Mouse (Mus musculus) forebrain, embryonic 10.5 days (tissue): ENCODE measurements around the gene 1700015G11Rik. TPM values are rescaled to one million over a fixed set of nuclear protein-coding genes. Genes with fewer than 3 reads are reported as not detected.

Source experiments
- DNase-seq: peaks from one replicate; pipeline ENCODE4 v3.0.0-alpha.2; 2017; ENCODE audit warnings: low spot score; ENCODE audit errors: extremely low spot score
- H3K27ac ChIP-seq: fragments of 300-500 bp; sonication (generic); 2 replicates; pipeline ENCODE4 v1.5.1; 2016; ENCODE audit warnings: mild to moderate bottlenecking
- H3K27me3 ChIP-seq: fragments of 300-500 bp; sonication (generic); 2 replicates; pipeline ENCODE4 v1.6.1; 2016; ENCODE audit warnings: mild to moderate bottlenecking; ENCODE audit not compliant: poor library complexity, severe bottlenecking
- H3K36me3 ChIP-seq: fragments of 300-500 bp; sonication (generic); replicated peaks from 2 replicates; pipeline ENCODE4 v1.6.1; 2016; ENCODE audit warnings: mild to moderate bottlenecking, moderate library complexity
- H3K4me1 ChIP-seq: fragments of 300-500 bp; sonication (generic); 2 replicates; pipeline ENCODE4 v1.6.1; 2016
- H3K4me3 ChIP-seq: fragments of 300-500 bp; sonication (generic); 2 replicates; pipeline ENCODE4 v1.5.1; 2016; ENCODE audit warnings: mild to moderate bottlenecking, moderate library complexity
- H3K9me3 ChIP-seq: fragments of 300-500 bp; sonication (generic); 2 replicates; pipeline ENCODE4 v1.6.1; 2016; ENCODE audit warnings: mild to moderate bottlenecking, moderate library complexity
- WGBS: fragments of 180-500 bp; shearing (Covaris S2); methylation state at CpG from one replicate; pipeline ENCODE4 v1.1.7; 2016; 5-methylcytosine and 5-hydroxymethylcytosine counted together
- polyA plus RNA-seq: library from polyadenylated mRNA; unstranded; fragments of >200 nt; fragmentation: Nextera tagmentation; extraction: Ambion mirVana; gene quantifications from 2 replicates; pipeline ENCODE4 v1.2.1, GENCODE M21; 2016

Gene 1700015G11Rik
- not detected in 2 replicates for polyA plus RNA-seq

DNA sequence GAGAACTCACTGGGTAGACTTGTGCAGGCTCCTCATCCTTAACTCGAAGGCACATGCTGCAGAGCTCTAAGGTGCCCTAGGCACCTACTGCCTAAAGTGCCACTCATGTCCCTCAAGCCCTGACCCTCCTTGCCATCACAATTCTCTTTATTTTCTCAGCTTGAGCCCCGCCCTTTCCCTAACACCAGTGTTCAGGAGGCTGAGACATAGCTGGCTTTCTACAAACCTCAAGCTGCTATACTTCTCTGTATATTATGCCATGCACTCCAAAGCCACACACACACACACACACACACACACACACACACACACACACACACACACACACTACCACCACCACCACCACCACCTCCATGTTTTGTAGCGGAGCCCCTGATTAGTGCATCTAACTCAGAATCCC lies at the start of gene 1700015G11Rik:
1700015G11Rik (minus strand) TSS at position 101 of the 400 bp plus-strand sequence.
- no peak for DNase-seq
- Histone ChIP-seq H3K9me3 (no peaks in the 10 kb centered on the region), H3K36me3 (no peaks in the 10 kb centered on the region), H3K27me3 (no peaks in the 10 kb centered on the region), H3K27ac (no peak within 1 kb of the TSS), H3K4me1 (no peaks in the 10 kb centered on the region), H3K4me3 (no peak within 1 kb of the TSS)
- 83% methylated on average over 3 of the region's 3 CpGs for WGBS

GRCm38 (mm10) chr7:52056954-52057353 lies 41.4 kb upstream of the 1700015G11Rik start:
- 76% methylated on average over 2 of the region's 2 CpGs for WGBS
- no peaks in the 10 kb centered on the region for H3K9me3 ChIP-seq
- no peaks in the 10 kb centered on the region for H3K4me1 ChIP-seq
- H3K27me3 ChIP-seq: no peaks in the 10 kb centered on the region
- DNase-seq: no peak
- no peaks in the 10 kb centered on the region for H3K36me3 ChIP-seq
- no peak overlapping the region for H3K27ac ChIP-seq
- H3K4me3 ChIP-seq: no peak overlapping the region

DNA sequence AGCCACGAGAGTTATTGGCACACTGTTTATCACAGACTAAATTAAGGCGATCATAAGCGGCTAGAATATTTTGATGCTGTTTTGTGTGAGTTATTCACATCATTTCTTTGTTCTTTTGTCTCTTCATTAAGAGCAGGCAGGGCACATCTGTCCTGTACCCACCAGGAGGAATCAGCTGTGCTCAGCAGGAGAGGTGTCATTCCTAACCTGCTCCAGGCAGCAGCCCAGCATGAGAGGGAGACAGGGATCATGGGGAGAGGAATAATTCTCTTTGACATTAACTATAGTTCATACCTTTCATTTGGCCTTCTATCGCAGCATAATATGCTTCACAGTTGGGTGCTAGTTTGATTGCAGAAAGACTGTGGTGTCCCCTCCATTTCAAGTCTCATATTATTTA lies 40.7 kb upstream of the 1700015G11Rik start:
- Histone ChIP-seq H3K4me3 (no peak overlapping the region), H3K4me1 (no peaks in the 10 kb centered on the region), H3K27me3 (no peaks in the 10 kb centered on the region), H3K27ac (no peak overlapping the region), H3K36me3 (no peaks in the 10 kb centered on the region), H3K9me3 (no peaks in the 10 kb centered on the region)
- 70% methylated on average over 4 of the region's 4 CpGs for WGBS
- DNase-seq: no peak

GRCm38 (mm10) chr7:52055831-52056230 lies 40.3 kb upstream of the 1700015G11Rik start:
- no peaks in the 10 kb centered on the region for H3K27me3 ChIP-seq
- H3K36me3 ChIP-seq: no peaks in the 10 kb centered on the region
- no peaks in the 10 kb centered on the region for H3K9me3 ChIP-seq
- WGBS: 90% methylated on average over 2 of the region's 2 CpGs
- no peaks in the 10 kb centered on the region for H3K4me1 ChIP-seq
- H3K4me3 ChIP-seq: no peak overlapping the region
- no peak for DNase-seq
- H3K27ac ChIP-seq: no peak overlapping the region

DNA sequence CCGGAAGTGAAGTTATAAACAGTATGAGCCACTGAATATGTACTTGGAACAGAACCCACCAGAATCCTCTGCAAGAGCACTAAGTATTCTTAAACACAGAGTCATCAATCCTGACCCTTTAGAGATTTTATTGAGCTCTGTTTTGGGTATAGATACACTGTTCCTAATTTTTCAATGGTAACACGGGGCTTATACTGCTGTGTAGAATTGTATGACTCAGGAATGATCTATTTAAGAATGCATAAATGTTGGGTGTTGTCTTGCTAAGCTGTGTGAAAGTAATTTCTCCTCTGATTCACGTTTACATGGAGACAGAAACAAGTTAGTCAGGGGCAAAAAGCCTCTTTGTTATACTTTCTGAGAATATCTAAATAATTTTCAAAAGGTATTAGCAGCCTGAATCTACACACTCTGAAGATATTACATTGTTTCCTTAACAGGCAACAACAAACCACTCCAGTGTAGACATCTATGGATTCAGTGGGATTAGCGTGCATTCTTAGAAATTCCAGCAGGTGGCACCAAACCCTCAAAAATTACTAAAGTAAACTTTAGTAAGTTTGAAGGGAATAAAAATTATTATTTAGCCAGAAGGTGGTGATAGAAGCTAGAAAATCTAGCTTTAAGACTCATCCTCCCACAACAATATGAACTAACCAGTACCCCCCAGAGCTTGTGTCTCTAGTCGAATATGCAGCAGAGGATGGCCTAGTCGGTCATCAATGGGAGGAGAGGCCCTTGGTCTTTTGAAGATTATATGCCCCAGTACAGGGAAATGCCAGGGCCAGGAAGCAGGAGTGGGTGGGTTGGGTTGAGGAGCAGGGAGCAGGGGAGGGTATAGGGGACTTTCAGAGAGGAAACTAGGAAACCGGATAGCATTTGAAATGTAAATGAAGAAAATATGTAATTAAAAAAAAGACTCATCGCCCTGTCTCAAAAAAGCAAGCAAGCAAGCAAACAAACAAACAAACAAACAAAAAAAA lies 22.4 kb upstream of the 1700015G11Rik start:
- Histone ChIP-seq H3K36me3 (no peaks in the 10 kb centered on the region), H3K27me3 (no peaks in the 10 kb centered on the region), H3K4me3 (no peak overlapping the region), H3K9me3 (no peaks in the 10 kb centered on the region), H3K27ac (no peak overlapping the region), H3K4me1 (no peaks in the 10 kb centered on the region)
- WGBS: 51% methylated on average over 8 of the region's 8 CpGs
- no peak for DNase-seq

- Histone ChIP-seq H3K4me1 (no peaks in the 10 kb centered on the region), H3K36me3 (no peaks in the 10 kb centered on the region), H3K27me3 (no peaks in the 10 kb centered on the region), H3K9me3 (no peaks in the 10 kb centered on the region), H3K27ac (no peak overlapping the region), H3K4me3 (no peak overlapping the region)
- 91% methylated on average over 5 of the region's 5 CpGs for WGBS
- DNase-seq: no peak
These were observed 8.6 kb upstream of the 1700015G11Rik start for GRCm38 (mm10) chr7:52024050-52024626.

GRCm38 (mm10) chr7:52022039-52022438 lies 6.5 kb upstream of the 1700015G11Rik start:
- H3K27ac ChIP-seq: no peak overlapping the region
- no peak for DNase-seq
- no peaks in the 10 kb centered on the region for H3K4me1 ChIP-seq
- H3K4me3 ChIP-seq: no peak overlapping the region
- no peaks in the 10 kb centered on the region for H3K27me3 ChIP-seq
- no peaks in the 10 kb centered on the region for H3K9me3 ChIP-seq
- WGBS: 91% methylated on average over 4 of the region's 4 CpGs
- H3K36me3 ChIP-seq: no peaks in the 10 kb centered on the region

DNA sequence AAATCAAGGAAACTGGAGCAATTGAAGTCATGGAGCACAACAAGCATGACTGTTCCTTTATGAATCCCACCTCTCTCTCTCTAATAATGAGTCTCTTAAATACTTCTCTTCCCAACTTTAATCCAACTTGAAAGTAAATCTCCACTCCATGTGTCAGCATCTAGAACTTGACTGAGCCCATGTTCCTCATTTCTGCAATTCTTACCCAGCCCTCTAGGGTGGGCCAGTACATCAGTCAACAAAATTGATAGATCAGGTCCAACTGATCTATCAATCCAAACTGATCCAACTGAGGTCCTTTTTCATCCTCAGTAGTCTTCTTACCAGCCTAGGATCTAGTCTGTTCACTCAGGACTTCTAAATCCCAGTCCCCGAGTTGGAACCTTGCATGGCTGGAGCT lies 348 bp downstream of the 1700015G11Rik start:
- Histone ChIP-seq H3K4me1 (no peaks in the 10 kb centered on the region), H3K4me3 (no peak overlapping the region), H3K27ac (no peak overlapping the region), H3K27me3 (no peaks in the 10 kb centered on the region), H3K36me3 (no peaks in the 10 kb centered on the region), H3K9me3 (no peaks in the 10 kb centered on the region)
- 89% methylated on average over 1 of the region's 1 CpGs for WGBS
- DNase-seq: no peak

DNA sequence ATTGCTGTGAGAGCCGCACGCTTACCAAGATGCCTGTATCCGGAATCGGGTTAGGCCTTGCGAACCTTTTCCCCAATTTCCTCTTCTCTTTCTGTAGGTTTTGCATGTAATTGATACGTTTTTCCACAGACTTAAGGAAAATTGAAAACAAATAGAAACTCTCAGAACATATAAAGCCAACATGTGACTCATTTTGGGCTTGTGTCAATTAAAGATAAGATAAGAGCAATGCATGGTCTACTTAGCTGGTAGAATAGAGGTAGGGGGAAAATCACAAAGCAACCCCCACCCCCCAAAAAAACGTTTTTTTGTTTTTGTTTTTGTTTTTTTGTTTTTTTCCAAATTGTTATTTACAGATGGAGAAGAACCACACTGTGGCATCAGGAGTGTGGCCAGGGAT lies 2.1 kb downstream of the 1700015G11Rik start:
- no peaks in the 10 kb centered on the region for H3K36me3 ChIP-seq

DNA sequence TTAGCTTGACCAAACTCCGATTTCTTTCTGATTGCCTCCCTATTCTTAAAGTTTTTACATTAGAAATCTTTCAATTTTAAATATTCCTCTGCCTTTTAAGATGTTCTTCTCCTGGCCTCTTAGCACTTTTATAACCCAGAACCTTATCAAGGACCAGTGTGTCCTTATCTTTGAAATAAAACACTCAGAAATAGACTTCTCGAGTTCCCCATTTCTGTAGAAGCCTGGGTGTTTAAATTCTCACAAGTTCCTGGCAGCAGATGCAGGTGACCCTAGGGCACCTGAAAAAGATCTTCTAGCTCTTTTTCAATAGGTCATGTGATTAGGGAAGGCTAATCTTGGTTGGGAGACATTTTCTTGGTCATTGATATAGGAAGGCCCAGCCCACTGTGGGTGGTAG lies 8.4 kb downstream of the 1700015G11Rik start:
- no peaks in the 10 kb centered on the region for H3K36me3 ChIP-seq
- no peak overlapping the region for H3K4me3 ChIP-seq
- H3K9me3 ChIP-seq: no peaks in the 10 kb centered on the region
- peaks cover 23% of the 10 kb centered on the region for H3K27me3 ChIP-seq
- 96% methylated on average over 2 of the region's 2 CpGs for WGBS
- no peak for DNase-seq
- H3K27ac ChIP-seq: no peak overlapping the region
- peaks cover 3% of the 10 kb centered on the region; the same call in 1 of the 2 replicates for H3K4me1 ChIP-seq

More for the DNA sequence above, 2.1 kb downstream of the 1700015G11Rik start:
- Histone ChIP-seq H3K9me3 (no peaks in the 10 kb centered on the region), H3K4me3 (no peak overlapping the region), H3K27ac (no peak overlapping the region), H3K4me1 (no peaks in the 10 kb centered on the region), H3K27me3 (no peaks in the 10 kb centered on the region)
- DNase-seq: no peak
- WGBS: 79% methylated on average over 7 of the region's 7 CpGs

- Histone ChIP-seq H3K27me3 (peaks cover 23% of the 10 kb centered on the region), H3K27ac (peak overlapping the region; percentile 84), H3K4me3 (peak overlapping the region; percentile 70), H3K4me1 (peaks cover 3% of the 10 kb centered on the region; the same call in 1 of the 2 replicates), H3K36me3 (no peaks in the 10 kb centered on the region), H3K9me3 (no peaks in the 10 kb centered on the region)
- 2% methylated on average over 9 of the region's 9 CpGs for WGBS
- DNase-seq: no peak
These were observed 9.3 kb downstream of the 1700015G11Rik start for GRCm38 (mm10) chr7:52006296-52006630.

DNA sequence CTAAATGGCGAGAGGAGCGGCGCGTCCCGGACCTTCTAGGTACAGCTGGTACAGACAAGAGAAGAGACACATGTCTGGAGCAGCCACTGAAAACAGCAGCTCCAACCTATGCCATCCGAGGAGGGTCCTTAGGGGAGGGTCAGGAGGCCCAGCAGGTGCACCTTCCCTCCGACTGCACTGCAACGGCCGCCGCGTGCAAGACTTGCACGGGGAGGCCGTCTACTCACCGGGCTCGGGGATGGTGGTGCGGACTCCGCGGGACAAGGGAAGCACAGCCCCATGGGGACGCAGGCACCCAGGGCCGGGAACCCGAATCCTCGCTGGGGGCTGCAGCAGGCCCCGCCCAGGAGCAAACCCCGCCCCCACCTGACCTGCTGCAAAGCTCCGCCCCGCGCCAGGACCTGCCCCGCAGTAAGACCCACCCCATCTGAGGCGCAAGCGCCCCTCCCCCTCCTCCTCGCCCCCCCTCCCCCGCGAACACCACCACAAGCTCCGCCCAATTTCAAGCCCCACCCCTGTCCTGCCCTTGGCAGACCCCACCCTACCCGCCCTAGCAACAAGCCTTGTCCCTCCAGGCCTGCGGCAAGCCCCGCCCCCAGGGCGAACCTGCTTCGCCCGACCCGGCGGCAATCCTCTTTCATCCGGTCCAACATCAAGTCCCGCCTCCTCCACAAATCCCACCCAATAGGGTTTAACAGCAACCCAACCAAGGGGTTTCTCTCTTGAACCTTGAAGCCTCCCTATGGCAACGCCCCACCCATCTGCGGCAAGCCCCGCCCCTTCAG lies 9.8 kb downstream of the 1700015G11Rik start, which contains the start of gene Svip:
Svip (minus strand) TSS at position 508 of the 785 bp plus-strand sequence.
- under 1% methylated on average over 40 of the region's 47 CpGs for WGBS
- Histone ChIP-seq H3K27ac (peak within 1 kb of the TSS; percentile 84), H3K9me3 (no peaks in the 10 kb centered on the region), H3K36me3 (no peaks in the 10 kb centered on the region), H3K4me3 (peak within 1 kb of the TSS; percentile 70), H3K4me1 (peaks cover 3% of the 10 kb centered on the region; the same call in 1 of the 2 replicates), H3K27me3 (peaks cover 23% of the 10 kb centered on the region)
- DNase-seq: peak; percentile 90
